Mouse (Mus musculus): Measurements from ENCODE around the gene Herc2.

DNA sequence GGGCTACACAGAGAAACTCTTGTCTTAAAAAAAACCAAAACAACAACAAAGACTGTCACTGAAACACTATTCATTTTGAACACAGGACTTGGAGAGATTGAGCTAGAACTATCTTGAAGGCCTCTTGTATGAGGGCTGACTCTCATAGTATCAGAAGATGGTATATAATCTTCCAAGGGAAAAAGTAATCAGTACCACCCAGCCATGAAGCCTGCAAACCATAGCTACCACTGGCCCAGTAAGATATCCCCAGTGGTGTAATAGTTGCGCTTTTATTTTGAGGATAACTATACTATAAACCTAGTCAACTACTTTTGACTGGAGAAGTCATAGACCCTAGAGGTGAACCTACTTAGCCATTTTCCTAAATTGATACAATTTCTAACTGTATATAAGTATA is 16.6 kb downstream of the Herc2 start:
- TF ChIP-seq CTCF (IDR thresholded peaks at IDR 0.05; ENCODE audit: borderline replicate concordance, insufficient read depth, low read depth, low read length) (no peak), POLR2A (IDR thresholded peaks at IDR 0.05; ENCODE audit: borderline replicate concordance, insufficient read depth, low read length) (no peak)
